Mouse (Mus musculus): Measurements from ENCODE around the gene Zswim4. TPM values are rescaled to one million over a fixed set of nuclear protein-coding genes. Genes with fewer than 3 reads are reported as not detected.

Zswim4 gene
- polyA plus RNA-seq (2014; fragmentation: Illumina TruSeq; extraction: RNeasy Lipid Tissue Mini Kit (QIAGEN cat#74804); ENCODE audit: low read depth, low replicate concordance): 0.52 TPM

DNA sequence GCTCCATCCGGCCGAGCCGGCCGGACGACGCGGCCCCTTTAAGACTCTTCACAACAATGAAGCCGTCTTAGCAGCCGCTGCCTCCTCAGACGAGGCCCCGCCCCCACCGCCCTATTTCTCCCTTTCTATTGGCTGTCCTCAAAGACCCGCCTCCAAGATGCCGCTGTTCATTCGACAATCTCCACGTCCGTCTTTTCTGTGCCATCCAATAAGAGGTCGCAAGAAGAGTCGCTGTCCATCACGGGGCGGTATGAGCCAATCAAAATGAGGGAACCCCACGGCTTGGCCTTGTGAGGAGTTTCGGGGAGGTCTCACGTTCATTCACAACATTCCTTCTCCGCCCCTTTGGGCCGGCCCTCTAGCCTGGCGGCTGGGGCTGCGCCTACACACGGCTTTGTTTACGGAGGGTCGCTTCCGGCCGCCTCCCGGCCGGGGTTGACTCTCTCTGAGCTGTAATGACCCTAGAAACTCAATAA is at the start of gene Zswim4:
Zswim4 (minus strand) TSS at position 58 of the 476 bp plus-strand sequence.

DNA sequence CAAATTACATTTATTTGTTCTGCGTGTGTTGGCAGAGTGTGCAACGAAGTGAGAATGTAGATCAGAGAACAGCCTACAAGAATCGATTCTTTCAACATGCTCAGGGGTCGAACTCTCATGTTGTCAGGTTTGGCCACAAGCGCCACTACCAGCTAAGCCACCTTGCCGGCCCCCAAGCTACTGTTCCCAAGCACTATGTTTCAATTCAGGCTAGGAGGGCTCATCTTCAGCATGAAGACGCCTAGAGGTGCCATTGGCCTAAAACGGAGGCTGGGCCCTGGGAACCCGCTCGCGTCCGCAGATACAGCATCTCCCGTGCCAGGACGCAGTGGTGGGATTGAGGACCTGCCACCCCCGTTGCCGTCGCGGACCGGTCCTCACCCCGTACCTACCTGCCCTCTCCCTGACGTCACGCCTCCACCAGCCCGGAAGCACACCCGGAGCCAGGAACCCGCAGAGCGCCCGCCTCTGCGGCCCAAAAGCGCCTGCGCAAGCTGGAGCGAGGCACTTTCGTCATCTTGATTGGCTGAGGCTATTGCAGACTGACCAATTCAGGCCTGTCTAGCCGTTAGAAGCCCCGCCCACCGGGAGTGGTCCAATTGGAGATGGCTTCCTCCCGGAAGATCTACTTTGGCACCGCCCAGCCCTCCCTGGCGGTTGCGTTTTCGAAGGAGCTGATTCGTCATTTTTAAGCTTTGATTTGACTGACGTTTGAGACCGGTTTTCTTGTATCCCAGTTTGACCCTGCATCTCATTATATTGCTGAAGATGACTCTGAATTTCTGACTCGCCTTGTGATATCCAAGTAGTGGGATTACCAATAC is 33.3 kb upstream of the Zswim4 start, which contains the start of gene Ccdc130:
Ccdc130 (minus strand) TSS at position 431 of the 824 bp plus-strand sequence.

GRCm38 (mm10) chr8:84256822-84257610 is 20.2 kb upstream of the Zswim4 start, which contains the start of gene Mri1:
Mri1 (minus strand) TSS chr8:84257326.

GRCm38 (mm10) chr8:84249257-84250170 is 12.7 kb upstream of the Zswim4 start, which contains the start of gene D8Ertd738e:
D8Ertd738e (minus strand) TSS chr8:84249719.

DNA sequence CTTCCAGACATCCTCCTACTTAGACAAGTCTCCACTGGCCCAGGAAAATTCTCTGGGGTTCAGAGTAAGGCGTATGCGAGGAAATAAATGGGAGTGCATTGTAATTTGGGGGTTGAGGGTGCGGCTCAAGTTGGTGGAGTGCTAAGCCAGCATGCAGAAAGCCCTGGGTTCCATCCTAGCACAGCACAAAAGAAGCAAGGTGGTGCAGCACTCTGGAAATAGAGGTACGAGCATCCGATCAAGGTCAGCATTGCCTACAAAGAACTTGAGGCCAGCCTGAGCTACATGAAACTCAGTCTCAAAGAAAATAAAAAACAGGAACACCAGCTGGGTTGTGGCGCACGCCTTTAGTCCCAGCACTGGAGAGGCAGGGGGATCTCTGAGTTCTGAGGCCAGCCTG is 51.7 kb downstream of the Zswim4 start, which contains the start of gene Nanos3:
Nanos3 (minus strand) TSS at position 101 of the 400 bp plus-strand sequence.

Other genes with a start within 250 kb of the Zswim4 start
- 4.4 TPM for gene Samd1, start 239.4 kb downstream of the Zswim4 start, polyA plus RNA-seq (2014; fragmentation: Illumina TruSeq; extraction: RNeasy Lipid Tissue Mini Kit (QIAGEN cat#74804); ENCODE audit: low read depth, low replicate concordance)
- not detected for gene 1700067K01Rik, start 235.6 kb downstream of the Zswim4 start, polyA plus RNA-seq (2014; fragmentation: Illumina TruSeq; extraction: RNeasy Lipid Tissue Mini Kit (QIAGEN cat#74804); ENCODE audit: low read depth, low replicate concordance)
- not detected for gene 2210011C24Rik, start 224.9 kb downstream of the Zswim4 start, polyA plus RNA-seq (2014; fragmentation: Illumina TruSeq; extraction: RNeasy Lipid Tissue Mini Kit (QIAGEN cat#74804); ENCODE audit: low read depth, low replicate concordance)
- gene Palm3, start 215.6 kb downstream of the Zswim4 start, polyA plus RNA-seq (2014; fragmentation: Illumina TruSeq; extraction: RNeasy Lipid Tissue Mini Kit (QIAGEN cat#74804); ENCODE audit: low read depth, low replicate concordance): 0.76 TPM
- 0.35 TPM for gene Il27ra, start 194.5 kb downstream of the Zswim4 start, polyA plus RNA-seq (2014; fragmentation: Illumina TruSeq; extraction: RNeasy Lipid Tissue Mini Kit (QIAGEN cat#74804); ENCODE audit: low read depth, low replicate concordance)
- gene Rln3, start 192.1 kb downstream of the Zswim4 start, polyA plus RNA-seq (2014; fragmentation: Illumina TruSeq; extraction: RNeasy Lipid Tissue Mini Kit (QIAGEN cat#74804); ENCODE audit: low read depth, low replicate concordance): not detected
- 2.3 TPM for gene Gm10643, start 171.9 kb downstream of the Zswim4 start, polyA plus RNA-seq (2014; fragmentation: Illumina TruSeq; extraction: RNeasy Lipid Tissue Mini Kit (QIAGEN cat#74804); ENCODE audit: low read depth, low replicate concordance)
- 0.64 TPM for gene Rfx1, start 170.2 kb downstream of the Zswim4 start, polyA plus RNA-seq (2014; fragmentation: Illumina TruSeq; extraction: RNeasy Lipid Tissue Mini Kit (QIAGEN cat#74804); ENCODE audit: low read depth, low replicate concordance)
- 1.3 TPM for gene Dcaf15, start 132.3 kb downstream of the Zswim4 start, polyA plus RNA-seq (2014; fragmentation: Illumina TruSeq; extraction: RNeasy Lipid Tissue Mini Kit (QIAGEN cat#74804); ENCODE audit: low read depth, low replicate concordance)
- not detected for gene Podnl1, start 111.1 kb downstream of the Zswim4 start, polyA plus RNA-seq (2014; fragmentation: Illumina TruSeq; extraction: RNeasy Lipid Tissue Mini Kit (QIAGEN cat#74804); ENCODE audit: low read depth, low replicate concordance)
- 0.35 TPM for gene Cc2d1a, start 89.1 kb downstream of the Zswim4 start, polyA plus RNA-seq (2014; fragmentation: Illumina TruSeq; extraction: RNeasy Lipid Tissue Mini Kit (QIAGEN cat#74804); ENCODE audit: low read depth, low replicate concordance)
- not detected for gene 4930432K21Rik, start 89.0 kb downstream of the Zswim4 start, polyA plus RNA-seq (2014; fragmentation: Illumina TruSeq; extraction: RNeasy Lipid Tissue Mini Kit (QIAGEN cat#74804); ENCODE audit: low read depth, low replicate concordance)
- not detected for gene Nanos3, start 51.8 kb downstream of the Zswim4 start, polyA plus RNA-seq (2014; fragmentation: Illumina TruSeq; extraction: RNeasy Lipid Tissue Mini Kit (QIAGEN cat#74804); ENCODE audit: low read depth, low replicate concordance)
- 5.3 TPM for gene D8Ertd738e, start 12.7 kb upstream of the Zswim4 start, polyA plus RNA-seq (2014; fragmentation: Illumina TruSeq; extraction: RNeasy Lipid Tissue Mini Kit (QIAGEN cat#74804); ENCODE audit: low read depth, low replicate concordance)
- 4.1 TPM for gene Mri1, start 20.3 kb upstream of the Zswim4 start, polyA plus RNA-seq (2014; fragmentation: Illumina TruSeq; extraction: RNeasy Lipid Tissue Mini Kit (QIAGEN cat#74804); ENCODE audit: low read depth, low replicate concordance)
- gene Ccdc130, start 33.3 kb upstream of the Zswim4 start, polyA plus RNA-seq (2014; fragmentation: Illumina TruSeq; extraction: RNeasy Lipid Tissue Mini Kit (QIAGEN cat#74804); ENCODE audit: low read depth, low replicate concordance): 5.3 TPM
- 0.52 TPM for gene Cacna1a, start 151.4 kb upstream of the Zswim4 start, polyA plus RNA-seq (2014; fragmentation: Illumina TruSeq; extraction: RNeasy Lipid Tissue Mini Kit (QIAGEN cat#74804); ENCODE audit: low read depth, low replicate concordance)